Mouse (Mus musculus): ENCODE measurements around the gene Aplf. TPM values are rescaled to one million over a fixed set of nuclear protein-coding genes. Genes with fewer than 3 reads are reported as not detected.

Aplf gene
- 5.8 TPM for polyA plus RNA-seq (2012; fragmentation: generic; extraction: Trizol)
- long read RNA-seq, experiment 1, partial matches to known transcripts, result 9 of 11 reads
- long read RNA-seq, experiment 1, other reads (novel, unspliced or antisense), result 2 of 11 reads
- long read RNA-seq, experiment 2, partial matches to known transcripts, result 82 of 85 reads
- long read RNA-seq, experiment 2, other reads (novel, unspliced or antisense), result 1 of 85 reads

GRCm38 (mm10) chr6:87671771-87672517 lies at the start of gene Aplf:
Aplf (minus strand) TSS chr6:87672193.
- H3K79me3 ChIP-seq (ENCODE audit: low read depth), result no peaks in the 10 kb centered on the region
- H3K36me3 ChIP-seq (ENCODE audit: control insufficient read depth, insufficient read depth), result no peaks in the 10 kb centered on the region
- H3ac ChIP-seq (ENCODE audit: control insufficient read depth, insufficient read length, low read depth), result peak within 1 kb of the TSS; percentile 98
- peaks cover 13% of the 10 kb centered on the region for H3K79me2 ChIP-seq (ENCODE audit: control insufficient read depth, insufficient read depth)
- H3K4me3 ChIP-seq (ENCODE audit: insufficient read depth, poor library complexity, severe bottlenecking), result peak within 1 kb of the TSS; percentile 78
- H3K27me3 ChIP-seq (ENCODE audit: control insufficient read depth, insufficient read depth, insufficient read length), result no peaks in the 10 kb centered on the region
- TF ChIP-seq USF1 (IDR thresholded peaks at IDR 0.05; ENCODE audit: low read depth) (no peak), CTCF (IDR thresholded peaks at IDR 0.05; ENCODE audit: control insufficient read depth, insufficient read depth, insufficient read length) (no peak), MYOG (IDR thresholded peaks at IDR 0.05; ENCODE audit: control insufficient read depth, extremely low read depth, insufficient read length) (no peak), FOSL1 (IDR thresholded peaks at IDR 0.05; ENCODE audit: insufficient read depth, low read length, poor library complexity, severe bottlenecking) (no peak), MAX (IDR thresholded peaks at IDR 0.05) (no peak), CEBPB (IDR thresholded peaks at IDR 0.05; ENCODE audit: low read depth) (no peak), MYOD1 (IDR thresholded peaks at IDR 0.05; ENCODE audit: control insufficient read depth, insufficient read length, low read depth) (no peak)

GRCm38 (mm10) chr6:87714091-87714490 lies 42.1 kb upstream of the Aplf start:
- H3K27me3 ChIP-seq (ENCODE audit: control insufficient read depth, insufficient read depth, insufficient read length), result no peaks in the 10 kb centered on the region
- H3ac ChIP-seq (ENCODE audit: control insufficient read depth, insufficient read length, low read depth), result no peak overlapping the region
- no peak overlapping the region for H3K4me3 ChIP-seq (ENCODE audit: insufficient read depth, poor library complexity, severe bottlenecking)
- TF ChIP-seq MYOD1 (IDR thresholded peaks at IDR 0.05; ENCODE audit: control insufficient read depth, insufficient read length, low read depth) (no peak), MAX (IDR thresholded peaks at IDR 0.05) (no peak), FOSL1 (IDR thresholded peaks at IDR 0.05; ENCODE audit: insufficient read depth, low read length, poor library complexity, severe bottlenecking) (no peak), MYOG (IDR thresholded peaks at IDR 0.05; ENCODE audit: control insufficient read depth, extremely low read depth, insufficient read length) (no peak), CEBPB (IDR thresholded peaks at IDR 0.05; ENCODE audit: low read depth) (no peak), CTCF (IDR thresholded peaks at IDR 0.05; ENCODE audit: control insufficient read depth, insufficient read depth, insufficient read length) (no peak), USF1 (IDR thresholded peaks at IDR 0.05; ENCODE audit: low read depth) (no peak)
- H3K36me3 ChIP-seq (ENCODE audit: control insufficient read depth, insufficient read depth), result no peaks in the 10 kb centered on the region
- H3K79me3 ChIP-seq (ENCODE audit: low read depth), result no peaks in the 10 kb centered on the region
- no peaks in the 10 kb centered on the region for H3K79me2 ChIP-seq (ENCODE audit: control insufficient read depth, insufficient read depth)

GRCm38 (mm10) chr6:87712311-87712710 lies 40.3 kb upstream of the Aplf start:
- Histone ChIP-seq H3K27me3 (ENCODE audit: control insufficient read depth, insufficient read depth, insufficient read length) (no peaks in the 10 kb centered on the region), H3ac (ENCODE audit: control insufficient read depth, insufficient read length, low read depth) (no peak overlapping the region), H3K36me3 (ENCODE audit: control insufficient read depth, insufficient read depth) (no peaks in the 10 kb centered on the region), H3K79me3 (ENCODE audit: low read depth) (no peaks in the 10 kb centered on the region), H3K79me2 (ENCODE audit: control insufficient read depth, insufficient read depth) (no peaks in the 10 kb centered on the region), H3K4me3 (ENCODE audit: insufficient read depth, poor library complexity, severe bottlenecking) (no peak overlapping the region)
- TF ChIP-seq MAX (IDR thresholded peaks at IDR 0.05) (no peak), FOSL1 (IDR thresholded peaks at IDR 0.05; ENCODE audit: insufficient read depth, low read length, poor library complexity, severe bottlenecking) (peak; percentile 56), CEBPB (IDR thresholded peaks at IDR 0.05; ENCODE audit: low read depth) (peak; percentile 59), USF1 (IDR thresholded peaks at IDR 0.05; ENCODE audit: low read depth) (no peak)

- no peaks in the 10 kb centered on the region for H3K79me2 ChIP-seq (ENCODE audit: control insufficient read depth, insufficient read depth)
- TF ChIP-seq MYOD1 (IDR thresholded peaks at IDR 0.05; ENCODE audit: control insufficient read depth, insufficient read length, low read depth), result no peak
- no peak for TF ChIP-seq USF1 (IDR thresholded peaks at IDR 0.05; ENCODE audit: low read depth)
- TF ChIP-seq MYOG (IDR thresholded peaks at IDR 0.05; ENCODE audit: control insufficient read depth, extremely low read depth, insufficient read length), result no peak
- TF ChIP-seq FOSL1 (IDR thresholded peaks at IDR 0.05; ENCODE audit: insufficient read depth, low read length, poor library complexity, severe bottlenecking), result no peak
- no peak for TF ChIP-seq CEBPB (IDR thresholded peaks at IDR 0.05; ENCODE audit: low read depth)
- TF ChIP-seq CTCF (IDR thresholded peaks at IDR 0.05; ENCODE audit: control insufficient read depth, insufficient read depth, insufficient read length), result no peak
- no peak for TF ChIP-seq MAX (IDR thresholded peaks at IDR 0.05)
- no peaks in the 10 kb centered on the region for H3K36me3 ChIP-seq (ENCODE audit: control insufficient read depth, insufficient read depth)
- no peak overlapping the region for H3K4me3 ChIP-seq (ENCODE audit: insufficient read depth, poor library complexity, severe bottlenecking)
- no peak overlapping the region for H3ac ChIP-seq (ENCODE audit: control insufficient read depth, insufficient read length, low read depth)
- no peaks in the 10 kb centered on the region for H3K27me3 ChIP-seq (ENCODE audit: control insufficient read depth, insufficient read depth, insufficient read length)
- H3K79me3 ChIP-seq (ENCODE audit: low read depth), result no peaks in the 10 kb centered on the region
Measured at GRCm38 (mm10) chr6:87706246-87706645, 34.3 kb upstream of the Aplf start.

GRCm38 (mm10) chr6:87696544-87696943 lies 24.6 kb upstream of the Aplf start:
- H3K36me3 ChIP-seq (ENCODE audit: control insufficient read depth, insufficient read depth), result no peaks in the 10 kb centered on the region
- H3K79me3 ChIP-seq (ENCODE audit: low read depth), result no peaks in the 10 kb centered on the region
- peaks cover 27% of the 10 kb centered on the region for H3K27me3 ChIP-seq (ENCODE audit: control insufficient read depth, insufficient read depth, insufficient read length)
- TF ChIP-seq USF1 (IDR thresholded peaks at IDR 0.05; ENCODE audit: low read depth) (no peak), MAX (IDR thresholded peaks at IDR 0.05) (no peak), MYOG (IDR thresholded peaks at IDR 0.05; ENCODE audit: control insufficient read depth, extremely low read depth, insufficient read length) (no peak)
- no peak overlapping the region for H3ac ChIP-seq (ENCODE audit: control insufficient read depth, insufficient read length, low read depth)
- no peak overlapping the region for H3K4me3 ChIP-seq (ENCODE audit: insufficient read depth, poor library complexity, severe bottlenecking)
- H3K79me2 ChIP-seq (ENCODE audit: control insufficient read depth, insufficient read depth), result no peaks in the 10 kb centered on the region

GRCm38 (mm10) chr6:87695947-87696346 lies 24.0 kb upstream of the Aplf start:
- Histone ChIP-seq H3K27me3 (ENCODE audit: control insufficient read depth, insufficient read depth, insufficient read length) (peaks cover 27% of the 10 kb centered on the region), H3K4me3 (ENCODE audit: insufficient read depth, poor library complexity, severe bottlenecking) (no peak overlapping the region), H3K79me2 (ENCODE audit: control insufficient read depth, insufficient read depth) (no peaks in the 10 kb centered on the region), H3K79me3 (ENCODE audit: low read depth) (no peaks in the 10 kb centered on the region), H3ac (ENCODE audit: control insufficient read depth, insufficient read length, low read depth) (no peak overlapping the region), H3K36me3 (ENCODE audit: control insufficient read depth, insufficient read depth) (no peaks in the 10 kb centered on the region)
- TF ChIP-seq USF1 (IDR thresholded peaks at IDR 0.05; ENCODE audit: low read depth) (no peak), CEBPB (IDR thresholded peaks at IDR 0.05; ENCODE audit: low read depth) (no peak), MYOD1 (IDR thresholded peaks at IDR 0.05; ENCODE audit: control insufficient read depth, insufficient read length, low read depth) (no peak), CTCF (IDR thresholded peaks at IDR 0.05; ENCODE audit: control insufficient read depth, insufficient read depth, insufficient read length) (no peak), MAX (IDR thresholded peaks at IDR 0.05) (no peak), FOSL1 (IDR thresholded peaks at IDR 0.05; ENCODE audit: insufficient read depth, low read length, poor library complexity, severe bottlenecking) (no peak), MYOG (IDR thresholded peaks at IDR 0.05; ENCODE audit: control insufficient read depth, extremely low read depth, insufficient read length) (no peak)
